12 mouse cellular contexts compared by ENCODE assay signal in genomic region chr3:51730662-51731061, GRCm38 (mm10).
"Had no signal": no experiment of that assay in that cellular context is flagged by ENCODE, and none has a peak within 500 bp of the region (broad histone marks: within the 10 kb centered on the region; RNA-seq: fewer than 3 reads in every experiment).

No protein-coding gene starts in this region.

- H3K27me3 ChIP-seq: kidney, embryonic 15.5 days; midbrain, embryonic 12.5 days had no signal

- H3K4me2 ChIP-seq: kidney, embryonic 15.5 days; limb, embryonic 13.5 days; lung, embryonic 14.5 days; midbrain, embryonic 12.5 days had no signal

- ATAC-seq: midbrain, embryonic 16.5 days had no signal

- H3K9me3 ChIP-seq: kidney, embryonic 15.5 days; limb, embryonic 13.5 days; midbrain, embryonic 12.5 days had no signal

- H3K4me3 ChIP-seq: kidney, embryonic 15.5 days; limb, embryonic 13.5 days; midbrain, embryonic 12.5 days had no signal

- H3K36me3 ChIP-seq: kidney, embryonic 15.5 days; limb, embryonic 13.5 days; midbrain, embryonic 12.5 days had no signal

- H3K9ac ChIP-seq: kidney, embryonic 15.5 days; limb, embryonic 13.5 days; lung, embryonic 14.5 days; midbrain, embryonic 12.5 days had no signal

- DNase-seq: kidney, postnatal 14 days; left cerebral cortex, postnatal 4 days; lung, embryonic 14.5 days; lung, postnatal 10 days; right cerebral cortex, adult 18-20 months; right cerebral cortex, postnatal 25 days; thymus, postnatal 14 days had no signal

- H3K27ac ChIP-seq: kidney, embryonic 15.5 days; limb, embryonic 13.5 days; stomach, postnatal 0 days had no signal
